Mouse (Mus musculus): ENCODE measurements around the gene Smad3.

- TF ChIP-seq POLR2A (IDR thresholded peaks at IDR 0.05; ENCODE audit: control insufficient read depth in 1 of 2, insufficient read depth in 1 of 2, low read depth in 1 of 2, low read length in 2 of 2, poor library complexity in 1 of 2) (no peak), MEF2A (IDR thresholded peaks at IDR 0.05; ENCODE audit: extremely low read depth, insufficient replicate concordance, low read depth, low read length, poor library complexity, severe bottlenecking) (no peak), NRF1 (IDR thresholded peaks at IDR 0.05; ENCODE audit: insufficient read depth, low read depth, low read length, poor library complexity, severe bottlenecking) (no peak), CTCF (IDR thresholded peaks at IDR 0.05 in 2 of 3, conservative IDR thresholded peaks at IDR 0.05 in 1 of 3; ENCODE audit: control insufficient read depth in 1 of 3, insufficient read depth in 1 of 3, low read depth in 2 of 3, low read length in 3 of 3, poor library complexity in 1 of 3, severe bottlenecking in 1 of 3) (no peak)
Measured at GRCm38 (mm10) chr9:63704979-63705751, 52.6 kb downstream of the Smad3 start.
